Mouse (Mus musculus) heart, postnatal 0 days (tissue): ENCODE results near the gene Jak1.

Experiments
- CTCF ChIP-seq: IDR thresholded peaks from 2 replicates; pipeline ENCODE4 v1.5.1; 2016; ENCODE audit warnings: antibody characterized with exemption, control low read depth, low read depth
- EP300 ChIP-seq: IDR thresholded peaks from 2 replicates; pipeline ENCODE4 v1.6.1; 2016; ENCODE audit warnings: antibody characterized with exemption, low read depth

DNA sequence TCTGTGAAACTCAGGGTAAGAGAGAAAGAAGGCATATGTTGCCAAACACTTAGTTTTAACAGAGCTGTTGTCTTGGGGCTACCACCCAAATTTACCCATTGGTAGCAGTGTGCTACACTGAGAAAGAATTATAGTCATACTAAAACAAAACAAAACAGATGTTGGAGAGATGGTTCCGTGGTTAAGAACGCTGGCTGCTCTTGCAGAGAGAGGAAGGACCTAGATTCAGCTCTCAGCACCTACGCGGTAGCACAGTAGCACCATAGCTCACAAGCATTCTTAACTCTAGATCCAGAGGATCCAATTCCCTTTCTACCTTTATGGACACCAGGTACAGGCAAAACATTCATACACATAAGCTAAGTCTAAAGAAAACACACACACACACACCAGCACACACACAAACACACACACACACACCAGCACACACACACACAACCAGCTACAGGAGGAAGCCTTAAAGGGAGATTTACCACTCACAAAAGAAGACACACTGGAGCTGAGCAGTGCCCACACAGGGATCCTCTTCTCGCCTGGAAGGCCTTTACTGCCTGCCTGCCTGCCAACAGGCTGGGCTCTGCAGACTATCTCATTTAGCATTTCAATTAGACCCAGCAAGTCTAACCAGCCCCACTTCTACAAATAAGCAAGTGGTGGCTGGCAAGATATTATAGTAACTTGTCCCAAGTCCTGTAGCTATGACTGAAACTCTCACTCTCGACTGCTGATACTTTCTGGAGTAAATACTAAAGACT, 20.6 kb downstream of the Jak1 start:
- TF ChIP-seq CTCF (no peak), EP300 (no peak)
